Mouse (Mus musculus) fat pad, adult 2 months (tissue): ENCODE data around the gene Syne1.

Experiments
- DNase-seq: peaks from one replicate; pipeline ENCODE4 v3.0.0-alpha.2; 2011; ENCODE audit warnings: low read depth, low spot score; ENCODE audit errors: extremely low read depth

Syne1 gene

GRCm38 (mm10) chr10:5070941-5071231 lies 480.4 kb downstream of the Syne1 start:
- no peak for DNase-seq

- no peak for DNase-seq
Observed at GRCm38 (mm10) chr10:5070168-5070940, 480.9 kb downstream of the Syne1 start.

- no peak for DNase-seq
Observed at GRCm38 (mm10) chr10:5068676-5069265, 482.5 kb downstream of the Syne1 start, which contains the start of gene Gm10097. Gm10097 (plus strand) TSS chr10:5069192.

- DNase-seq, result no peak
Observed at GRCm38 (mm10) chr10:5067113-5067512, 484.2 kb downstream of the Syne1 start.

- DNase-seq, result no peak
Observed at GRCm38 (mm10) chr10:5059983-5060382, 491.3 kb downstream of the Syne1 start.

- DNase-seq, result no peak
Observed at GRCm38 (mm10) chr10:5058876-5059275, 492.4 kb downstream of the Syne1 start.

- no peak for DNase-seq
Observed at GRCm38 (mm10) chr10:5057661-5058060, 493.6 kb downstream of the Syne1 start.

GRCm38 (mm10) chr10:5056940-5057339 lies 494.3 kb downstream of the Syne1 start:
- no peak for DNase-seq

GRCm38 (mm10) chr10:5056243-5056735 lies 495.0 kb downstream of the Syne1 start:
- DNase-seq, result no peak

- no peak for DNase-seq
Observed at GRCm38 (mm10) chr10:5045671-5046070, 505.6 kb downstream of the Syne1 start.

- no peak for DNase-seq
Observed at GRCm38 (mm10) chr10:5045213-5045612, 506.1 kb downstream of the Syne1 start.

- no peak for DNase-seq
Observed at GRCm38 (mm10) chr10:5044481-5044880, 506.8 kb downstream of the Syne1 start.

GRCm38 (mm10) chr10:5041254-5041653 lies 510.0 kb downstream of the Syne1 start:
- DNase-seq, result no peak

GRCm38 (mm10) chr10:5032192-5033048 lies 518.9 kb downstream of the Syne1 start:
- DNase-seq, result no peak

GRCm38 (mm10) chr10:5029883-5030282 lies 521.4 kb downstream of the Syne1 start:
- no peak for DNase-seq

GRCm38 (mm10) chr10:5029161-5029560 lies 522.1 kb downstream of the Syne1 start:
- DNase-seq, result no peak

GRCm38 (mm10) chr10:5028301-5028700 lies 523.0 kb downstream of the Syne1 start:
- no peak for DNase-seq

- no peak for DNase-seq
Observed at GRCm38 (mm10) chr10:5027208-5027607, 524.1 kb downstream of the Syne1 start.

- DNase-seq, result no peak
Observed at GRCm38 (mm10) chr10:5025906-5026305, 525.4 kb downstream of the Syne1 start.

GRCm38 (mm10) chr10:5017148-5017547 lies 534.1 kb downstream of the Syne1 start:
- DNase-seq, result no peak

GRCm38 (mm10) chr10:5014976-5015375 lies 536.3 kb downstream of the Syne1 start:
- DNase-seq, result no peak

- DNase-seq, result no peak
Observed at GRCm38 (mm10) chr10:5012004-5012403, 539.3 kb downstream of the Syne1 start.
